Mouse (Mus musculus): ENCODE data around the gene Kif9. TPM values are rescaled to one million over a fixed set of nuclear protein-coding genes. Genes with fewer than 3 reads are reported as not detected.
A peak's percentile ranks its signal among the peaks of the same experiment; 100 is the strongest.

Kif9 gene
- polyA plus RNA-seq (2012): 0.01 TPM in 1 of 2 replicates, not detected in the other

GRCm38 (mm10) chr9:110476124-110477091 is at the start of gene Kif9, which contains the start of gene Klhl18:
Kif9 (plus strand) TSS chr9:110476958.
Klhl18 (minus strand) TSS chr9:110476694.
- no peaks in the 10 kb centered on the region for H3K9me3 ChIP-seq (ENCODE audit: control insufficient read depth, low read length)
- peaks cover 13% of the 10 kb centered on the region for H3K27me3 ChIP-seq (ENCODE audit: control insufficient read depth)
- no peak for TF ChIP-seq TAL1 (IDR thresholded peaks at IDR 0.05; ENCODE audit: low read length)
- TF ChIP-seq GATA1 (IDR thresholded peaks at IDR 0.05; ENCODE audit: low read length): no peak
- H3K36me3 ChIP-seq (ENCODE audit: control insufficient read depth): no peaks in the 10 kb centered on the region
- H3K4me1 ChIP-seq (ENCODE audit: control insufficient read depth): peaks cover 26% of the 10 kb centered on the region
- peak within 1 kb of the TSS; percentile 78 for H3K4me3 ChIP-seq (replicated peaks)

- H3K27me3 ChIP-seq (ENCODE audit: control insufficient read depth): no peaks in the 10 kb centered on the region
- no peaks in the 10 kb centered on the region for H3K4me1 ChIP-seq (ENCODE audit: control insufficient read depth)
- H3K36me3 ChIP-seq (ENCODE audit: control insufficient read depth): peaks cover 20% of the 10 kb centered on the region
- TF ChIP-seq GATA1 (IDR thresholded peaks at IDR 0.05; ENCODE audit: low read length): no peak
- no peak for TF ChIP-seq TAL1 (IDR thresholded peaks at IDR 0.05; ENCODE audit: low read length)
- no peak overlapping the region for H3K4me3 ChIP-seq (replicated peaks)
- H3K9me3 ChIP-seq (ENCODE audit: control insufficient read depth, low read length): no peaks in the 10 kb centered on the region
Measured at GRCm38 (mm10) chr9:110431241-110431640, 45.5 kb upstream of the Kif9 start.

- Histone ChIP-seq H3K4me1 (ENCODE audit: control insufficient read depth) (no peaks in the 10 kb centered on the region), H3K9me3 (ENCODE audit: control insufficient read depth, low read length) (no peaks in the 10 kb centered on the region), H3K4me3 (replicated peaks) (no peak overlapping the region), H3K36me3 (ENCODE audit: control insufficient read depth) (peaks cover 20% of the 10 kb centered on the region), H3K27me3 (ENCODE audit: control insufficient read depth) (no peaks in the 10 kb centered on the region)
- TF ChIP-seq GATA1 (IDR thresholded peaks at IDR 0.05; ENCODE audit: low read length): no peak
- no peak for TF ChIP-seq TAL1 (IDR thresholded peaks at IDR 0.05; ENCODE audit: low read length)
Measured at GRCm38 (mm10) chr9:110433045-110433444, 43.7 kb upstream of the Kif9 start.

GRCm38 (mm10) chr9:110436041-110436440 is 40.7 kb upstream of the Kif9 start:
- H3K4me1 ChIP-seq (ENCODE audit: control insufficient read depth): peaks cover 3% of the 10 kb centered on the region; the same call in 1 of the 2 replicates
- TF ChIP-seq TAL1 (IDR thresholded peaks at IDR 0.05; ENCODE audit: low read length) (no peak), GATA1 (IDR thresholded peaks at IDR 0.05; ENCODE audit: low read length) (no peak)
- H3K9me3 ChIP-seq (ENCODE audit: control insufficient read depth, low read length): no peaks in the 10 kb centered on the region
- H3K27me3 ChIP-seq (ENCODE audit: control insufficient read depth): no peaks in the 10 kb centered on the region
- H3K4me3 ChIP-seq (replicated peaks): no peak overlapping the region
- peaks cover 8% of the 10 kb centered on the region for H3K36me3 ChIP-seq (ENCODE audit: control insufficient read depth)

- peaks cover 10% of the 10 kb centered on the region for H3K36me3 ChIP-seq (ENCODE audit: control insufficient read depth)
- no peak for TF ChIP-seq TAL1 (IDR thresholded peaks at IDR 0.05; ENCODE audit: low read length)
- no peak for TF ChIP-seq GATA1 (IDR thresholded peaks at IDR 0.05; ENCODE audit: low read length)
- H3K4me1 ChIP-seq (ENCODE audit: control insufficient read depth): peaks cover 3% of the 10 kb centered on the region; the same call in 1 of the 2 replicates
- no peak overlapping the region for H3K4me3 ChIP-seq (replicated peaks)
- H3K9me3 ChIP-seq (ENCODE audit: control insufficient read depth, low read length): no peaks in the 10 kb centered on the region
- H3K27me3 ChIP-seq (ENCODE audit: control insufficient read depth): no peaks in the 10 kb centered on the region
Measured at GRCm38 (mm10) chr9:110440049-110440448, 36.7 kb upstream of the Kif9 start.

- no peaks in the 10 kb centered on the region for H3K9me3 ChIP-seq (ENCODE audit: control insufficient read depth, low read length)
- peaks cover 3% of the 10 kb centered on the region; the same call in 1 of the 2 replicates for H3K4me1 ChIP-seq (ENCODE audit: control insufficient read depth)
- TF ChIP-seq GATA1 (IDR thresholded peaks at IDR 0.05; ENCODE audit: low read length): no peak
- TF ChIP-seq TAL1 (IDR thresholded peaks at IDR 0.05; ENCODE audit: low read length): no peak
- no peaks in the 10 kb centered on the region for H3K27me3 ChIP-seq (ENCODE audit: control insufficient read depth)
- H3K36me3 ChIP-seq (ENCODE audit: control insufficient read depth): peaks cover 6% of the 10 kb centered on the region
- H3K4me3 ChIP-seq (replicated peaks): no peak overlapping the region
Measured at GRCm38 (mm10) chr9:110440559-110440958, 36.2 kb upstream of the Kif9 start.

GRCm38 (mm10) chr9:110448356-110448755 is 28.4 kb upstream of the Kif9 start:
- no peak overlapping the region for H3K4me3 ChIP-seq (replicated peaks)
- H3K36me3 ChIP-seq (ENCODE audit: control insufficient read depth): peaks cover 15% of the 10 kb centered on the region
- H3K9me3 ChIP-seq (ENCODE audit: control insufficient read depth, low read length): no peaks in the 10 kb centered on the region
- H3K4me1 ChIP-seq (ENCODE audit: control insufficient read depth): peaks cover 3% of the 10 kb centered on the region; the same call in 1 of the 2 replicates
- no peak for TF ChIP-seq TAL1 (IDR thresholded peaks at IDR 0.05; ENCODE audit: low read length)
- TF ChIP-seq GATA1 (IDR thresholded peaks at IDR 0.05; ENCODE audit: low read length): no peak
- H3K27me3 ChIP-seq (ENCODE audit: control insufficient read depth): no peaks in the 10 kb centered on the region

GRCm38 (mm10) chr9:110448857-110449617 is 27.7 kb upstream of the Kif9 start:
- Histone ChIP-seq H3K4me1 (ENCODE audit: control insufficient read depth) (peaks cover 3% of the 10 kb centered on the region; the same call in 1 of the 2 replicates), H3K27me3 (ENCODE audit: control insufficient read depth) (no peaks in the 10 kb centered on the region), H3K4me3 (replicated peaks) (no peak overlapping the region), H3K36me3 (ENCODE audit: control insufficient read depth) (peaks cover 13% of the 10 kb centered on the region), H3K9me3 (ENCODE audit: control insufficient read depth, low read length) (no peaks in the 10 kb centered on the region)
- TF ChIP-seq GATA1 (IDR thresholded peaks at IDR 0.05; ENCODE audit: low read length) (no peak), TAL1 (IDR thresholded peaks at IDR 0.05; ENCODE audit: low read length) (no peak)

- H3K4me1 ChIP-seq (ENCODE audit: control insufficient read depth): peaks cover 3% of the 10 kb centered on the region; the same call in 1 of the 2 replicates
- H3K27me3 ChIP-seq (ENCODE audit: control insufficient read depth): no peaks in the 10 kb centered on the region
- H3K4me3 ChIP-seq (replicated peaks): no peak overlapping the region
- peaks cover 12% of the 10 kb centered on the region for H3K36me3 ChIP-seq (ENCODE audit: control insufficient read depth)
- H3K9me3 ChIP-seq (ENCODE audit: control insufficient read depth, low read length): no peaks in the 10 kb centered on the region
- TF ChIP-seq GATA1 (IDR thresholded peaks at IDR 0.05; ENCODE audit: low read length) (no peak), TAL1 (IDR thresholded peaks at IDR 0.05; ENCODE audit: low read length) (no peak)
Measured at GRCm38 (mm10) chr9:110452523-110452922, 24.2 kb upstream of the Kif9 start.

Measured in erythroblast, embryonic 14.5 days (primary cell).